Mouse (Mus musculus): ENCODE results near the gene Vps8.
A peak's percentile ranks its signal among the peaks of the same experiment; 100 is the strongest.

DNA sequence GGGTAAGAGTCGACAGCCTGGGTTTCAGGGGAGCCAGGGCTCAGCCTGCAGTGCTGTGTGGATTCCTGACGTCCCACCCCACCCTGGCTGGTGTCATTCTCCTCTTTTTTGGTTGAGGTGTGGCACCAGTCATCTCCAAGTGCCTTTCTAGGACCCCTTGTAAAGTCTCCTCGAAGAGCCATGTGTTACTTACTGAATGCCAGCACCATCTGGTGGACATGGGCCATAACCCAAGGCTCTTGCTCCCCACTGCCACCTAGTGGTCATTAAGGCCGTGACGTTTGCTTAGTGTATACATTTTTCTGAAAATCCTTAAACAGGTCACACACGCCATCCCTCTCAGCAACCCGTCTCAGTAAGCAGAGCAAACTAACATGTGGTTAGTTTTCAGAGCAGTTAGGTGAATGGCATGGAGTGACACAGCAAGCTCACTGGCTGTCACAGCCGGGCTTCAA lies 10.3 kb upstream of the Vps8 start:
- TF ChIP-seq CTCF (conservative IDR thresholded peaks at IDR 0.05 in 1 of 2, IDR thresholded peaks at IDR 0.05 in 1 of 2; ENCODE audit: low read depth in 2 of 2, low read length in 2 of 2) (peak; percentile 100), POLR2A (IDR thresholded peaks at IDR 0.05; ENCODE audit: low read depth, low read length) (no peak), ELF1 (IDR thresholded peaks at IDR 0.05; ENCODE audit: low read depth, low read length) (no peak), MAZ (IDR thresholded peaks at IDR 0.05; ENCODE audit: low read depth, low read length) (no peak), RCOR1 (conservative IDR thresholded peaks at IDR 0.05; ENCODE audit: low read depth, low read length) (no peak)

Data from CH12.LX (cell line).